Mouse (Mus musculus) forebrain, embryonic 14.5 days (tissue): Measurements from ENCODE around the gene Esrrg. TPM values are rescaled to one million over a fixed set of nuclear protein-coding genes. Genes with fewer than 3 reads are reported as not detected.

Source experiments
- ATAC-seq: fragments of 200-750 bp; cut with Nextera tagmentation; 2 replicates; pipeline ENCODE4 v1.8.0; 2017; ENCODE audit warnings: mild to moderate bottlenecking, moderate library complexity
- DNase-seq: peaks from one replicate; pipeline ENCODE4 v3.0.0-alpha.2; 2015; ENCODE audit warnings: low spot score
- H3K27ac ChIP-seq: fragments of 300-500 bp; sonication (generic); 2 replicates; pipeline ENCODE4 v1.5.1; 2014; ENCODE audit warnings: low read depth, mild to moderate bottlenecking, control low read depth, low read length, moderate library complexity
- H3K27me3 ChIP-seq: fragments of 300-500 bp; sonication (generic); replicated peaks from 2 replicates; pipeline ENCODE4 v1.6.1; 2014; ENCODE audit warnings: low read length, control low read depth, mixed read lengths; ENCODE audit not compliant: control insufficient read depth, insufficient read depth
- H3K36me3 ChIP-seq: fragments of 300-500 bp; sonication (generic); 2 replicates; pipeline ENCODE4 v1.6.1; 2014; ENCODE audit warnings: low read length, control low read depth; ENCODE audit not compliant: control insufficient read depth, insufficient read depth
- H3K4me1 ChIP-seq: fragments of 300-500 bp; sonication (generic); 2 replicates; pipeline ENCODE4 v1.6.1; 2014; ENCODE audit warnings: antibody characterized with exemption, low read length, control low read depth; ENCODE audit not compliant: control insufficient read depth, insufficient read depth
- H3K4me2 ChIP-seq: fragments of 300-500 bp; sonication (generic); 2 replicates; pipeline ENCODE4 v1.6.1; 2014; ENCODE audit warnings: mild to moderate bottlenecking, control low read depth, low read length
- H3K4me3 ChIP-seq: fragments of 300-500 bp; sonication (generic); 2 replicates; pipeline ENCODE4 v1.5.1; 2014; ENCODE audit warnings: low read depth, low read length, control low read depth
- H3K9ac ChIP-seq: fragments of 300-500 bp; sonication (generic); 2 replicates; pipeline ENCODE4 v1.6.1; 2014; ENCODE audit warnings: mild to moderate bottlenecking, low read length, control low read depth, moderate library complexity
- H3K9me3 ChIP-seq: fragments of 300-500 bp; sonication (generic); replicated peaks from 2 replicates; pipeline ENCODE4 v1.6.1; 2016; ENCODE audit warnings: low read length, control low read depth, mixed read lengths; ENCODE audit not compliant: control insufficient read depth
- WGBS: fragments of 180-500 bp; shearing (Covaris S2); extraction: QIAGEN DNeasy Blood & Tissue Kit; methylation state at CpG from one replicate; pipeline ENCODE4 v1.1.7; 2014; 5-methylcytosine and 5-hydroxymethylcytosine counted together
- polyA plus RNA-seq: library from polyadenylated mRNA; unstranded; fragments of >200 nt; fragmentation: Nextera tagmentation; extraction: Ambion mirVana; gene quantifications from 2 replicates; pipeline ENCODE4 v1.2.1, GENCODE M21; 2014

The Esrrg gene
- polyA plus RNA-seq, 1 experiment from 2014 or later: 9.8 TPM

- no peak for ATAC-seq
- no peak overlapping the region for H3K9ac ChIP-seq
- 2% methylated on average over 47 of the region's 47 CpGs for WGBS
- peak overlapping the region; percentile 10; the same call in 1 of the 2 replicates for H3K4me2 ChIP-seq
- no peaks in the 10 kb centered on the region for H3K9me3 ChIP-seq
- no peak overlapping the region for H3K27ac ChIP-seq
- H3K4me1 ChIP-seq: peaks cover 28% of the 10 kb centered on the region
- peak; percentile 27 for DNase-seq
- no peaks in the 10 kb centered on the region for H3K36me3 ChIP-seq
- no peak overlapping the region for H3K4me3 ChIP-seq
- H3K27me3 ChIP-seq: peaks cover 84% of the 10 kb centered on the region
Observed at GRCm38 (mm10) chr1:187607065-187608047, 1.2 kb upstream of the Esrrg start.

GRCm38 (mm10) chr1:187609021-187609852 is 646 bp downstream of the Esrrg start:
- Histone ChIP-seq H3K9me3 (no peaks in the 10 kb centered on the region), H3K4me2 (peak overlapping the region; percentile 71), H3K9ac (peak overlapping the region; percentile 49), H3K27me3 (peaks cover 71% of the 10 kb centered on the region), H3K36me3 (no peaks in the 10 kb centered on the region), H3K4me3 (peak overlapping the region; percentile 34), H3K4me1 (peaks cover 22% of the 10 kb centered on the region), H3K27ac (no peak overlapping the region)
- DNase-seq: peak; percentile 35
- under 1% methylated on average over 72 of the region's 72 CpGs for WGBS
- ATAC-seq: peak; percentile 38

GRCm38 (mm10) chr1:187609853-187610230 is 1.3 kb downstream of the Esrrg start:
- no peaks in the 10 kb centered on the region for H3K36me3 ChIP-seq
- H3K27ac ChIP-seq: no peak overlapping the region
- no peak for ATAC-seq
- H3K4me1 ChIP-seq: peaks cover 18% of the 10 kb centered on the region
- H3K9ac ChIP-seq: peak overlapping the region; percentile 49; the same call in 1 of the 2 replicates
- H3K4me3 ChIP-seq: peak overlapping the region; percentile 34
- peak overlapping the region; percentile 71 for H3K4me2 ChIP-seq
- peaks cover 67% of the 10 kb centered on the region for H3K27me3 ChIP-seq
- 3% methylated on average over 16 of the region's 16 CpGs for WGBS
- DNase-seq: peak; percentile 18
- H3K9me3 ChIP-seq: no peaks in the 10 kb centered on the region

GRCm38 (mm10) chr1:187610336-187610948 is 1.9 kb downstream of the Esrrg start:
- WGBS: 20% methylated on average over 9 of the region's 9 CpGs
- Histone ChIP-seq H3K27ac (no peak overlapping the region), H3K4me1 (peaks cover 12% of the 10 kb centered on the region), H3K4me2 (no peak overlapping the region), H3K27me3 (peaks cover 62% of the 10 kb centered on the region), H3K9ac (no peak overlapping the region), H3K36me3 (no peaks in the 10 kb centered on the region), H3K4me3 (no peak overlapping the region), H3K9me3 (no peaks in the 10 kb centered on the region)
- ATAC-seq (no peak), DNase-seq (no peak)

GRCm38 (mm10) chr1:187611925-187612324 is 3.3 kb downstream of the Esrrg start:
- no peak overlapping the region for H3K9ac ChIP-seq
- no peak for DNase-seq
- ATAC-seq: no peak
- 44% methylated on average over 5 of the region's 5 CpGs for WGBS
- H3K9me3 ChIP-seq: no peaks in the 10 kb centered on the region
- no peak overlapping the region for H3K4me3 ChIP-seq
- peaks cover 10% of the 10 kb centered on the region for H3K4me1 ChIP-seq
- H3K27ac ChIP-seq: no peak overlapping the region
- no peaks in the 10 kb centered on the region for H3K36me3 ChIP-seq
- no peak overlapping the region for H3K4me2 ChIP-seq
- H3K27me3 ChIP-seq: peaks cover 48% of the 10 kb centered on the region

- no peak for DNase-seq
- no peak overlapping the region for H3K9ac ChIP-seq
- H3K27ac ChIP-seq: no peak overlapping the region
- H3K4me3 ChIP-seq: no peak overlapping the region
- ATAC-seq: no peak
- peaks cover 6% of the 10 kb centered on the region for H3K4me1 ChIP-seq
- H3K27me3 ChIP-seq: peaks cover 36% of the 10 kb centered on the region
- H3K36me3 ChIP-seq: no peaks in the 10 kb centered on the region
- no peaks in the 10 kb centered on the region for H3K9me3 ChIP-seq
- no peak overlapping the region for H3K4me2 ChIP-seq
- WGBS: 50% methylated on average over 3 of the region's 3 CpGs
Observed at GRCm38 (mm10) chr1:187613277-187613676, 4.7 kb downstream of the Esrrg start.

GRCm38 (mm10) chr1:187623981-187624380 is 15.4 kb downstream of the Esrrg start:
- Histone ChIP-seq H3K36me3 (no peaks in the 10 kb centered on the region), H3K27me3 (no peaks in the 10 kb centered on the region), H3K4me1 (no peaks in the 10 kb centered on the region), H3K9me3 (no peaks in the 10 kb centered on the region), H3K9ac (no peak overlapping the region), H3K27ac (no peak overlapping the region), H3K4me3 (no peak overlapping the region), H3K4me2 (no peak overlapping the region)
- ATAC-seq (no peak), DNase-seq (no peak)
- 96% methylated on average over 3 of the region's 3 CpGs for WGBS

GRCm38 (mm10) chr1:187630361-187630760 is 21.8 kb downstream of the Esrrg start:
- Histone ChIP-seq H3K36me3 (no peaks in the 10 kb centered on the region), H3K9me3 (no peaks in the 10 kb centered on the region), H3K4me3 (no peak overlapping the region), H3K27ac (no peak overlapping the region), H3K4me1 (no peaks in the 10 kb centered on the region), H3K4me2 (no peak overlapping the region), H3K27me3 (no peaks in the 10 kb centered on the region), H3K9ac (no peak overlapping the region)
- 88% methylated on average over 8 of the region's 8 CpGs for WGBS
- DNase-seq: no peak
- no peak for ATAC-seq
